Mouse (Mus musculus): ENCODE results near the gene Sytl2.

Sytl2 gene

GRCm38 (mm10) chr7:90308003-90308402 is 6.0 kb downstream of the Sytl2 start:
- DNase-seq (ENCODE audit: extremely low read depth, low read depth), result no peak

GRCm38 (mm10) chr7:90312151-90312883 is 10.3 kb downstream of the Sytl2 start:
- no peak for DNase-seq (ENCODE audit: extremely low read depth, low read depth)

DNA sequence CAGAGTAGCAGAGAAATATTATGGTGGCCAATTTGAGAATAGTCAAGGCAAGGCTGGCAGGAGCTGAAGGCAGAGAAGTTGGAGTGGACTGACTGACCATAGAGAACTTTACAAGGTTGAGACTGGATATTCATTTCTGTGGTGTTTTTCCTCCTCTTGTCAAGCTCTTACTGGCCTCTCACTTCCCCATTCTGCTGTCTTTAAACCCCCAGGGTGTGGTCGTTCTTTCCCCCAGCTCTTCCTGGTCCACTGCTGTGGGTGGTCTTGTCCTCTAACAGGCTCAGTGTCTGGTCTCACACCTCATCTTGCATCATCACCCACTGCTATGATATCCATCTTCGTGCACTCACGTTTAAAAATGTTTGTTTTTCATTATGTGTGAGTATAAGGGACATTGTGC is 11.4 kb downstream of the Sytl2 start:
- no peak for DNase-seq (ENCODE audit: extremely low read depth, low read depth)

- no peak for DNase-seq (ENCODE audit: extremely low read depth, low read depth)
Measured at GRCm38 (mm10) chr7:90316823-90317222, 14.8 kb downstream of the Sytl2 start.

GRCm38 (mm10) chr7:90319446-90319845 is 17.4 kb downstream of the Sytl2 start:
- DNase-seq (ENCODE audit: extremely low read depth, low read depth), result no peak

- no peak for DNase-seq (ENCODE audit: extremely low read depth, low read depth)
Measured at GRCm38 (mm10) chr7:90320124-90320523, 18.1 kb downstream of the Sytl2 start.

- DNase-seq (ENCODE audit: extremely low read depth, low read depth), result no peak
Measured at GRCm38 (mm10) chr7:90325166-90325565, 23.1 kb downstream of the Sytl2 start.

GRCm38 (mm10) chr7:90330200-90330599 is 28.1 kb downstream of the Sytl2 start:
- DNase-seq (ENCODE audit: extremely low read depth, low read depth), result no peak

- no peak for DNase-seq (ENCODE audit: extremely low read depth, low read depth)
Measured at GRCm38 (mm10) chr7:90332483-90333065, 30.5 kb downstream of the Sytl2 start.

DNA sequence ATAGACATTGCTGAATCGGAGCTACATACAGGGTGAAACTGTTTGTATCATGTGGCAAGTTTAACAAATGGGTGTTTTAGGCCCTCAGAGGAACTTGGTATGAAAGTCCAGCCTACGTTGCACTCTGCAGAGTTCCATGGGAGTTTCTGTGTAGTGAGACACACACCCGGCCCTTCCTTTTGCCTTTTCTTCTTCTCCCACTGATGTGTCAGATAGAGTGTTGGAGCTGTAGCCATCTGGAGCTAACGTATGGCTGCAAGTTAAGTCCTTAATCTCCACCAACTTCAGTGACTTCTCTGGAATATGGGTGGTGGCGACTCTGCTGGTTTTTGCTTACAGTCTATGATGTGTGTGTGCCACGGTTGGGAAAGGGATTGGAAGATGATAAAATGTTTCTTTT is 32.3 kb downstream of the Sytl2 start:
- no peak for DNase-seq (ENCODE audit: extremely low read depth, low read depth)

DNA sequence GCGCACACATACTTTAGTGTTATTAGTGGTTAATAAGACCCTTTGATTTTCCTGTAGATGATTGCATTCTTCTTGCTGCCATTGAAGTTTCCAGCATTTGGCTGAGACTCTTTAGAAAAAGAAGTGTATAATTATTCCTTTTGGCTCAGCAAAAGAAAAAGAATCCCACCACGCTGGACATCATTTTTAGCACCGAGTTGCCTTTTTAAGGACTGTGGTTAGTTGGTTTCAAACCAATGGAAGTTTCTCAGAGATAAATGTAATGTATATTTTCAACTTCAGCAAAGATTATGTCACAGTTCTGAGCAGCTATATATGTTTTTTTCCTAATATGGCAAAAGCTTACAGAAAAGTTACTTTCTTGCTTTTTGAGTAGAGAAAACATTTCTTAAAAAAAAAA is 32.8 kb downstream of the Sytl2 start:
- DNase-seq (ENCODE audit: extremely low read depth, low read depth), result no peak

DNA sequence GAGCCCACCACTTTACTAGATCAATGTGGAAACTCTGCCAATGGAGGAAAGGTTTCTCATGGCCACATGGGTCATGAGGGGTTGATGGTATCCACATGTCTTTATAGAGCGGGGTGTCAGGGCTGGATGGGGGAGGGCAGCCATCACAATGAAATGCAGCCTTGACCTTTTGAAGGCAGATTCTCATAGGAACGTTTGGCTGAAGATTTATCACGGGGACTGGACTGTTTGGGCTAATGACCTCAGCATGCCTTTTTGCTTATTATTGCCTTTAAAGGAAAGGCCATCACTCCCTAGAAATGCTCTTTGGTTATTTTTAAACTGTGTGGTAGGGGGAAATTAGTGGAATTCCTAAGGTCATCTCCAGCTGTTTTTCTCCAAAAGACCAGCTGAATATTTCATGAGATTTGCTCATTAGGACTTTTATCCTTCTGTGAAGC is 33.7 kb downstream of the Sytl2 start:
- no peak for DNase-seq (ENCODE audit: extremely low read depth, low read depth)

- DNase-seq (ENCODE audit: extremely low read depth, low read depth), result no peak
Measured at GRCm38 (mm10) chr7:90341212-90341957, 39.3 kb downstream of the Sytl2 start.

DNA sequence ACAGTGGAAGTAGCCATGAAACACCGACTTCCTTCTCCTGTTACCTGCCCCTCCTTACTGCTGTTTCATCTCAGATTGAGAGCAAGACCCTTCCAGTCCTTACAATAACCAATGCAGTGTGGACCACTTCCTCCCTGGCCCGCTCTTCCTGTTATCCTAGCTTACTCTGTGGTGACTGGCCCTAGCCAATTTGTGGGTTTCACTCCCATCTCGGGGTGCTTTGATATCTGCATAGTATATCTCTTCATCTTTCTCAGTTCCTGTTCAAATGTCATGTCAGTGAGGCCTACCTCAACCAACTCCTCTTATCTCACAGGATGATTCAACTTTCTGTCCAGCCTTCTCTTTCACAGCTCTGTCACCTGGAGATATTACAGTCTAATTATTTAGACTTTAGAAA is 42.9 kb downstream of the Sytl2 start:
- no peak for DNase-seq (ENCODE audit: extremely low read depth, low read depth)

GRCm38 (mm10) chr7:90347779-90348437 is 45.9 kb downstream of the Sytl2 start:
- no peak for DNase-seq (ENCODE audit: extremely low read depth, low read depth)

DNA sequence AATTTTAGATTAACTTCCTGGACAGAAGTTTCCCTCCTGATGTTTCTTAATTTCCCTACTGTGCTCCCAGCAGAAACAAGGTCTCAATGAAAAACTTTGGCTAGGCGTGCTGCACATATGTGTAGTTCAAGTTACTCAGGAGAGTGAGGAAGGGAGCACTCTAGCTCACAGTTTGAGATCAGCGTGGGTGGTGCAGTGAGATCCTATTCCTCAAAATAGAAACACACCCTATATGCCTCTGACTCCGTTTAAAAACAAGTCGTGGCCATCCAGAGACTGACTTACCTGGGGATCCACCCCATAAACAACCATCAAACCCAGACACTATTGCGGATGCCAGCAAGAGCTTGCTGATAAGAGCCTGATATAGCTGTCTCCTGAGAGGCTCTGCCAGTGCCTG is 47.0 kb downstream of the Sytl2 start:
- no peak for DNase-seq (ENCODE audit: extremely low read depth, low read depth)

- DNase-seq (ENCODE audit: extremely low read depth, low read depth), result no peak
Measured at GRCm38 (mm10) chr7:90352183-90352582, 50.1 kb downstream of the Sytl2 start.

GRCm38 (mm10) chr7:90353488-90354228 is 51.6 kb downstream of the Sytl2 start:
- no peak for DNase-seq (ENCODE audit: extremely low read depth, low read depth)

DNA sequence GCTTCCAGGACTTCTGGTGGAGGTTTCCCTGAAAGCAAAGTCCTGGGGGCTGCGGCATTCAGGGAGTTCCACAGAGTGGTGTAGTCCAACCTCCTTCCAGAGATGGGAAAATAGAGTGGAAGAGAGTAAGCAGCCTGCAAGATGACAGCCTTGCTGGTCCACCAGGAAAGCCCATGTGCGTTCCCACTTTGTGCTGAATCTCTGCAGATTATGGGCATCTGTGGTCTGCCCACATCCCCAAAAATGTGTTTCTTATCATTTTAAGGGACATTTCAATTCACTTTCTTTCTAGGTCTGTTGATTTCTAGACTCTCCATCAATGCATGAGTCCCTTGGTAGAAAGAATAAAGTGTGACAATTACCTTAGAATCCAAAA is 52.2 kb downstream of the Sytl2 start:
- DNase-seq (ENCODE audit: extremely low read depth, low read depth), result no peak

DNA sequence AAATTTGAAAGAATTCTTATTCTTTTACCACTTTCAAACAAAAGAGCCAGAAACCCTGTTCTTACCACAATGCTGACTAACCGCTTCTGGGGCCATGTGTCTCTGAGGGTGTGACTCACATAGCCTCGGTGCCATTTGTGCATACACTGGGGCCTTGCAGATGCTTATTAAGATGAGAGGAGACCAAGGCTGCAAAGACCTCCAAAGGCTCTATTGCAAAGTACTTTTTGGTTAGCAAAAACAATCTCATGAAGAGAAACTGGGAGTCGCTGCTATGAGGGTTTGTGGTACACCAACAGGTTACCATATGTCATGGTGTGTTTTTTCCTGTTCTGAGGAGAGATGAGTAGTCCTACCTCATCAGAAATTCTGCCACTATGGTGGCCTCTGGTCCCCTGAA is 53.4 kb downstream of the Sytl2 start:
- no peak for DNase-seq (ENCODE audit: extremely low read depth, low read depth)

GRCm38 (mm10) chr7:90355995-90356394 is 53.9 kb downstream of the Sytl2 start:
- DNase-seq (ENCODE audit: extremely low read depth, low read depth), result no peak

Data from MEL-GATA-1-ER (cell line).